In genomic region chr10:44461063-44461462, GRCm38 (mm10) we compare ENCODE assay signal across 32 mouse cellular contexts.
"Had no signal": no experiment of that assay in that cellular context is flagged by ENCODE, and none has a peak within 500 bp of the region (broad histone marks: within the 10 kb centered on the region; RNA-seq: fewer than 3 reads in every experiment).

No protein-coding gene starts in this region.

- H3K4me2 ChIP-seq: heart, embryonic 11.5 days; heart, embryonic 12.5 days; heart, embryonic 13.5 days; heart, embryonic 15.5 days; hindbrain, embryonic 12.5 days; hindbrain, embryonic 13.5 days; hindbrain, embryonic 14.5 days; hindbrain, embryonic 15.5 days; intestine, embryonic 15.5 days; kidney, embryonic 15.5 days had no signal

- ATAC-seq: hindbrain, embryonic 16.5 days; hindbrain, postnatal 0 days; inflammation-experienced regulatory T-cells, adult 6 months; intestine, embryonic 15.5 days; intestine, embryonic 16.5 days; intestine, postnatal 0 days had no signal

- H3K36me3 ChIP-seq: heart, embryonic 12.5 days; heart, embryonic 13.5 days; heart, embryonic 15.5 days; hindbrain, embryonic 10.5 days; hindbrain, embryonic 12.5 days; hindbrain, embryonic 13.5 days; hindbrain, embryonic 15.5 days; intestine, embryonic 15.5 days; kidney, embryonic 15.5 days had no signal

- H3K9me3 ChIP-seq: heart, embryonic 12.5 days; heart, embryonic 13.5 days; heart, embryonic 15.5 days; hindbrain, embryonic 10.5 days; hindbrain, embryonic 12.5 days; hindbrain, embryonic 13.5 days; hindbrain, embryonic 15.5 days; intestine, embryonic 15.5 days; kidney, embryonic 15.5 days had no signal

- H3K9ac ChIP-seq: heart, embryonic 12.5 days; heart, embryonic 13.5 days; heart, embryonic 15.5 days; hindbrain, embryonic 12.5 days; hindbrain, embryonic 13.5 days; hindbrain, embryonic 14.5 days; hindbrain, embryonic 15.5 days; intestine, embryonic 15.5 days; kidney, embryonic 15.5 days had no signal

- H3K4me3 ChIP-seq: heart, embryonic 12.5 days; heart, embryonic 13.5 days; heart, embryonic 15.5 days; hindbrain, embryonic 10.5 days; hindbrain, embryonic 12.5 days; hindbrain, embryonic 13.5 days; hindbrain, embryonic 15.5 days; intestine, embryonic 15.5 days; kidney, embryonic 15.5 days; layer of hippocampus, adult 2 months; left cerebral cortex, adult 2 months had no signal

- DNase-seq: heart, postnatal 10 days; heart, postnatal 4 days; kidney, adult 11 months; kidney, adult 18-20 months; kidney, adult 2 months; kidney, adult 8-10 months; kidney, adult 9 months; kidney, postnatal 10 days; kidney, postnatal 14 days; kidney, postnatal 25 days; kidney, postnatal 36 days; kidney, postnatal 4 days; layer of hippocampus, postnatal 36 days had no signal

- H3K27ac ChIP-seq: heart, embryonic 13.5 days; heart, embryonic 15.5 days; hindbrain, embryonic 10.5 days; hindbrain, embryonic 12.5 days; hindbrain, embryonic 13.5 days; hindbrain, embryonic 15.5 days; hindbrain, postnatal 0 days; intestine, embryonic 15.5 days; kidney, embryonic 15.5 days; kidney, postnatal 0 days; layer of hippocampus, adult 2 months; left cerebral cortex, adult 2 months had no signal
